In the genomic region with DNA sequence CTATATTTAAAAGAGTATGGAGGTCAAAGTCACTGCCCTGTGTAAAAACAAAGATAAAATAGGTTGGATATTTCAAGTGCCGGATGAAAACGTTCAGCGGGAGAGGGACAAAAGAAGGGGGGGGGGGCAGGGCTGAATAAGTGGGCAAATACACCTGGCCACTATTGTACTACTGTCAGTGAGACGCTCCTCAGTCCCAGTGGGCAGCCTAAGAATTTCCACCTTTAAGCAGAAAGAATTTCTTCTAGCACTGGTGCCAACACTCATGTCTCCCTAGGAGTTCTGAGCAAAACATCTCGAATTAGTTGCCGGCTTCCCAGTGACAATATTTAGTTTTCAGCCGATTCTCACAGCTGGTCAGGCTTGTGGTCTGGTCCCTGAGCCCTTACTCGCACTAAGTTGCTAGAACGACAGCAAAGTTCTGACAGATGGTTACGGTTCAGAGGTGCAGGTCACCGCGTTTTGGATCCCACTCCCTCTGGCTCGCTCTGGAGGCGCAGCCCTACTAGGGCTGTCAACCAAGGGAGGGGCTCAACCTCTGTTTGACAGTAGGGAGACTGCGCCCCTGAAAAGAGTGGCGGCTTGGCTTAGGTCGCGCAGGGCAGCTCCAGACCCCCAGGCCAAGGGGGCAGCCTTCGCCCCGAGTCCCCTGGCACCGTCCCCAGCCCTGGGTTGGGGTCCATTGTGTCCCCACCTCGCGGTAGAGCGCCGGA, we compare ENCODE assay signal across 8 mouse cellular contexts. TPM values are rescaled to one million over a fixed set of nuclear protein-coding genes. Genes with fewer than 3 reads are reported as not detected.
DNase-seq lines count a peak whose midpoint lies in the region; ATAC-seq and TF ChIP-seq lines count a peak whose summit lies in the region.

No protein-coding gene starts in this region.

- H3K4me2 ChIP-seq in lung, embryonic 14.5 days = peak overlapping the region; percentile 83
- H3K4me2 ChIP-seq in hindbrain, embryonic 14.5 days (replicated peaks) = peak overlapping the region; percentile 83
- H3K4me2 ChIP-seq in midbrain, embryonic 11.5 days = peak overlapping the region; percentile 64

- no peak; the same call in 1 of the 2 replicates for TF ChIP-seq CTCF in lung, embryonic 14.5 days (IDR thresholded peaks at IDR 0.05; ENCODE audit: low read depth)

- H3K4me3 ChIP-seq in lung, embryonic 14.5 days (ENCODE audit: low read depth, low read length) = peak overlapping the region; percentile 90
- peak overlapping the region; percentile 76 for H3K4me3 ChIP-seq in hindbrain, embryonic 14.5 days (replicated peaks; ENCODE audit: low read length)
- peak overlapping the region; percentile 78 for H3K4me3 ChIP-seq in midbrain, embryonic 11.5 days (ENCODE audit: low read depth, low read length)

- no peaks in the 10 kb centered on the region for H3K27me3 ChIP-seq in lung, embryonic 14.5 days (ENCODE audit: insufficient read depth, low read length)
- H3K27me3 ChIP-seq in hindbrain, embryonic 14.5 days (ENCODE audit: control insufficient read depth, insufficient read depth, low read length) = no peaks in the 10 kb centered on the region
- no peaks in the 10 kb centered on the region for H3K27me3 ChIP-seq in midbrain, embryonic 11.5 days (ENCODE audit: control insufficient read depth, insufficient read depth, low read length)

- peaks cover 24% of the 10 kb centered on the region; the same call in 1 of the 2 replicates for H3K36me3 ChIP-seq in lung, embryonic 14.5 days (ENCODE audit: insufficient read depth)
- H3K36me3 ChIP-seq in hindbrain, embryonic 14.5 days (replicated peaks; ENCODE audit: control insufficient read depth, insufficient read depth) = peaks cover 33% of the 10 kb centered on the region
- no peaks in the 10 kb centered on the region for H3K36me3 ChIP-seq in midbrain, embryonic 11.5 days (ENCODE audit: control insufficient read depth, insufficient read depth, low read length)

- DNase-seq in lung, embryonic 14.5 days = peak; percentile 27
- no peak for DNase-seq in lung, postnatal 4 days
- no peak for DNase-seq in hindbrain, embryonic 14.5 days (ENCODE audit: low spot score)
- DNase-seq in midbrain, embryonic 11.5 days (ENCODE audit: low spot score, missing footprints) = peak; percentile 89
- no peak for DNase-seq in left cerebral cortex, postnatal 25 days (ENCODE audit: low spot score in 2 of 2)
- no peak for DNase-seq in testis, postnatal 10 days (ENCODE audit: low spot score)
- no peak for DNase-seq in thymus, postnatal 14 days

- H3K9me3 ChIP-seq in lung, embryonic 14.5 days (ENCODE audit: low read depth, low read length) = no peaks in the 10 kb centered on the region
- H3K9me3 ChIP-seq in hindbrain, embryonic 14.5 days (ENCODE audit: control insufficient read depth, low read length) = no peaks in the 10 kb centered on the region
- H3K9me3 ChIP-seq in midbrain, embryonic 11.5 days (ENCODE audit: control insufficient read depth, low read length) = no peaks in the 10 kb centered on the region

- peak; percentile 86 for ATAC-seq in lung, embryonic 14.5 days (ENCODE audit: insufficient read depth)
- peak; percentile 67 for ATAC-seq in common myeloid progenitor, adult 5-6 weeks (replicated peaks; ENCODE audit: low read depth, poor library complexity, severe bottlenecking)
- no peak; the same call in none of the 2 replicates for ATAC-seq in hindbrain, embryonic 14.5 days (ENCODE audit: low FRiP score)
- peak; percentile 6; the same call in 1 of the 2 replicates for ATAC-seq in midbrain, embryonic 11.5 days (ENCODE audit: low FRiP score)

- H3K9ac ChIP-seq in lung, embryonic 14.5 days = peak overlapping the region; percentile 92
- H3K9ac ChIP-seq in hindbrain, embryonic 14.5 days = peak overlapping the region; percentile 85
- H3K9ac ChIP-seq in midbrain, embryonic 11.5 days (ENCODE audit: low read length) = peak overlapping the region; percentile 94

- H3K4me1 ChIP-seq in lung, embryonic 14.5 days (ENCODE audit: insufficient read depth) = no peaks in the 10 kb centered on the region
- peaks cover 9% of the 10 kb centered on the region; the same call in 1 of the 2 replicates for H3K4me1 ChIP-seq in hindbrain, embryonic 14.5 days (replicated peaks; ENCODE audit: control insufficient read depth, insufficient read depth, low read length)
- H3K4me1 ChIP-seq in midbrain, embryonic 11.5 days (ENCODE audit: control insufficient read depth, insufficient read depth, low read length) = peaks cover 4% of the 10 kb centered on the region

- 1% methylated on average over 25 of the region's 25 CpGs for WGBS in lung, embryonic 14.5 days
- WGBS in hindbrain, embryonic 14.5 days = 6% methylated on average over 25 of the region's 25 CpGs
- WGBS in midbrain, embryonic 11.5 days = 9% methylated on average over 25 of the region's 25 CpGs

- intact Hi-C loops in left cerebral cortex, postnatal 25 days (cut with DNase I) = loop anchor here (5.0 kb wide), 1 partner anchor 127 kb away; the partner anchor contains the start of gene Scai

- H3K27ac ChIP-seq in lung, embryonic 14.5 days (ENCODE audit: low read depth) = peak overlapping the region; percentile 93
- H3K27ac ChIP-seq in hindbrain, embryonic 14.5 days = peak overlapping the region; percentile 85
- peak overlapping the region; percentile 52 for H3K27ac ChIP-seq in midbrain, embryonic 11.5 days (ENCODE audit: low read depth, low read length)

RNA-seq across cellular contexts. Expression of gene Golga1, which starts 0.5 kb away (rescaled TPM):
- polyA plus RNA-seq in lung, embryonic 14.5 days (2014; fragmentation: Nextera tagmentation; extraction: Ambion mirVana) = 24.5 and 27.2 TPM in 2 replicates
- 11.5 and 21.1 TPM in 2 replicates for total RNA-seq in common myeloid progenitor, adult 5-6 weeks (2017)
- polyA plus RNA-seq in hindbrain, embryonic 14.5 days (2014; fragmentation: Nextera tagmentation; extraction: Ambion mirVana) = 29.1 and 34.2 TPM in 2 replicates
- polyA plus RNA-seq in midbrain, embryonic 11.5 days (2014; fragmentation: Nextera tagmentation; extraction: Ambion mirVana) = 34.4 and 39.3 TPM in 2 replicates
- total RNA-seq in left cerebral cortex, postnatal 25 days (2021) = 10 to 100 TPM; 31.2 to 37.5 TPM

RNA-seq across cellular contexts. Expression of gene Rpl35, which starts 59.4 kb away (rescaled TPM):
- 935 and 1,086 TPM in 2 replicates for polyA plus RNA-seq in lung, embryonic 14.5 days (2014; fragmentation: Nextera tagmentation; extraction: Ambion mirVana)
- 1,747 and 1,973 TPM in 2 replicates for total RNA-seq in common myeloid progenitor, adult 5-6 weeks (2017)
- polyA plus RNA-seq in hindbrain, embryonic 14.5 days (2014; fragmentation: Nextera tagmentation; extraction: Ambion mirVana) = 580 and 697 TPM in 2 replicates
- 1,018 and 1,101 TPM in 2 replicates for polyA plus RNA-seq in midbrain, embryonic 11.5 days (2014; fragmentation: Nextera tagmentation; extraction: Ambion mirVana)
- 100 to 1,000 TPM; 209 to 243 TPM for total RNA-seq in left cerebral cortex, postnatal 25 days (2021)

RNA-seq across cellular contexts. Expression of gene Arpc5l, which starts 59.7 kb away (rescaled TPM):
- 132 and 136 TPM in 2 replicates for polyA plus RNA-seq in lung, embryonic 14.5 days (2014; fragmentation: Nextera tagmentation; extraction: Ambion mirVana)
- total RNA-seq in common myeloid progenitor, adult 5-6 weeks (2017) = 56.4 and 67.3 TPM in 2 replicates
- 146 and 155 TPM in 2 replicates for polyA plus RNA-seq in hindbrain, embryonic 14.5 days (2014; fragmentation: Nextera tagmentation; extraction: Ambion mirVana)
- 149 and 157 TPM in 2 replicates for polyA plus RNA-seq in midbrain, embryonic 11.5 days (2014; fragmentation: Nextera tagmentation; extraction: Ambion mirVana)
- total RNA-seq in left cerebral cortex, postnatal 25 days (2021) = 100 to 1,000 TPM; 104 to 114 TPM

Comparison
In these comparisons a context has a peak if more than half of its experiments do, and no peak if none do; other contexts are left out.
1. DNase-seq: peak in lung, embryonic 14.5 days (single experiment) and midbrain, embryonic 11.5 days (single experiment); none in lung, postnatal 4 days (0 of 2), hindbrain, embryonic 14.5 days (single experiment), left cerebral cortex, postnatal 25 days (0 of 2), testis, postnatal 10 days (single experiment) and thymus, postnatal 14 days (single experiment).
2. Peak in every context shown above with its lines, with median percentiles within 50 percentile points of each other: H3K27ac ChIP-seq, H3K4me2 ChIP-seq, H3K4me3 ChIP-seq and H3K9ac ChIP-seq.